28 mouse cellular contexts compared by ENCODE assay signal in genomic region chr3:145601345-145601744, GRCm38 (mm10). TPM values are rescaled to one million over a fixed set of nuclear protein-coding genes. Genes with fewer than 3 reads are reported as not detected.
A peak's percentile ranks its signal among the peaks of the same experiment; 100 is the strongest.
DNase-seq lines count a peak whose midpoint lies in the region; ATAC-seq lines count a peak whose summit lies in the region.
"Had no signal": no experiment of that assay in that cellular context is flagged by ENCODE, and none has a peak within 500 bp of the region (broad histone marks: within the 10 kb centered on the region; RNA-seq: fewer than 3 reads in every experiment).

No protein-coding gene starts in this region.

- no peak overlapping the region for H3K9ac ChIP-seq in liver, embryonic 11.5 days (ENCODE audit: low read depth, low read length)
- no peak overlapping the region for H3K9ac ChIP-seq in liver, embryonic 12.5 days
- H3K9ac ChIP-seq in hindbrain, embryonic 12.5 days = no peak overlapping the region
- H3K9ac ChIP-seq: forebrain, embryonic 13.5 days; liver, embryonic 13.5 days had no signal

- no peaks in the 10 kb centered on the region for H3K27me3 ChIP-seq in liver, embryonic 11.5 days (replicated peaks; ENCODE audit: control insufficient read depth, insufficient read depth, low read length)
- H3K27me3 ChIP-seq in liver, embryonic 12.5 days (replicated peaks) = no peaks in the 10 kb centered on the region
- no peaks in the 10 kb centered on the region for H3K27me3 ChIP-seq in hindbrain, embryonic 12.5 days
- H3K27me3 ChIP-seq: forebrain, embryonic 13.5 days; liver, embryonic 13.5 days; neural tube, embryonic 12.5 days had no signal

- H3K9me3 ChIP-seq in liver, embryonic 11.5 days (ENCODE audit: control insufficient read depth, low read length) = no peaks in the 10 kb centered on the region
- H3K9me3 ChIP-seq in liver, embryonic 12.5 days (replicated peaks) = no peaks in the 10 kb centered on the region
- H3K9me3 ChIP-seq in hindbrain, embryonic 12.5 days (replicated peaks) = 0 out of 2 replicates have a peak, but pooled peaks cover 4% of the 10 kb centered on the region
- H3K9me3 ChIP-seq: forebrain, embryonic 13.5 days; G1E; liver, embryonic 13.5 days; neural tube, embryonic 12.5 days had no signal

- 71% methylated on average over 6 of the region's 6 CpGs for WGBS in liver, embryonic 11.5 days
- WGBS in liver, embryonic 12.5 days (ENCODE audit: insufficient replicate concordance) = 80% methylated on average over 6 of the region's 6 CpGs
- WGBS in hindbrain, embryonic 12.5 days = 73% methylated on average over 6 of the region's 6 CpGs

- H3K4me2 ChIP-seq in liver, embryonic 11.5 days = no peak overlapping the region
- H3K4me2 ChIP-seq in liver, embryonic 12.5 days = no peak overlapping the region
- H3K4me2 ChIP-seq in hindbrain, embryonic 12.5 days (replicated peaks) = no peak overlapping the region
- H3K4me2 ChIP-seq: forebrain, embryonic 13.5 days; liver, embryonic 13.5 days; midbrain, embryonic 11.5 days; neural tube, embryonic 12.5 days had no signal

- ATAC-seq in liver, embryonic 11.5 days (replicated peaks; ENCODE audit: low FRiP score) = 0 out of 2 replicates have a peak, but pooled peaks have one; percentile 24
- ATAC-seq in liver, embryonic 12.5 days = no peak
- ATAC-seq in hindbrain, embryonic 12.5 days (ENCODE audit: low FRiP score) = no peak
- ATAC-seq: forebrain, embryonic 13.5 days; hindbrain, embryonic 16.5 days had no signal

- H3K4me3 ChIP-seq in liver, embryonic 11.5 days (ENCODE audit: low read depth, low read length) = no peak overlapping the region
- H3K4me3 ChIP-seq in liver, embryonic 12.5 days = no peak overlapping the region
- no peak overlapping the region for H3K4me3 ChIP-seq in hindbrain, embryonic 12.5 days
- H3K4me3 ChIP-seq: forebrain, embryonic 13.5 days; hindbrain, embryonic 10.5 days; liver, embryonic 13.5 days; myocyte; neural tube, embryonic 12.5 days had no signal

- H3K4me1 ChIP-seq in liver, embryonic 11.5 days (replicated peaks; ENCODE audit: control insufficient read depth, insufficient read depth, low read length) = peaks cover 6% of the 10 kb centered on the region; the same call in 1 of the 2 replicates
- peaks cover 14% of the 10 kb centered on the region for H3K4me1 ChIP-seq in liver, embryonic 12.5 days
- no peaks in the 10 kb centered on the region for H3K4me1 ChIP-seq in hindbrain, embryonic 12.5 days

- DNase-seq in embryo, embryonic 10.5 days (ENCODE audit: low spot score) = peak; percentile 14
- no peak for DNase-seq in embryo, embryonic 11 days
- no peak for DNase-seq in liver, embryonic 11.5 days (ENCODE audit: low spot score)
- peak; percentile 29 for DNase-seq in urinary bladder, postnatal 14 days (ENCODE audit: low spot score)
- no peak for DNase-seq in urinary bladder, postnatal 4 days (ENCODE audit: low spot score in 2 of 2)
- no peak for DNase-seq in B cell, adult 2 months
- DNase-seq: adrenal gland, adult 8-10 months; cerebellum, adult 2 months; cerebellum, postnatal 14 days; gastrocnemius, postnatal 10 days; heart, postnatal 14 days; kidney, adult 9 months; kidney, postnatal 25 days; layer of hippocampus, postnatal 36 days; left cerebral cortex, postnatal 4 days; liver, embryonic 13.5 days; lung, postnatal 14 days; right cerebral cortex, postnatal 4 days; thymus, postnatal 14 days had no signal

- H3K27ac ChIP-seq in liver, embryonic 11.5 days (ENCODE audit: low read depth, low read length) = no peak overlapping the region
- H3K27ac ChIP-seq in liver, embryonic 12.5 days = no peak overlapping the region
- no peak overlapping the region for H3K27ac ChIP-seq in hindbrain, embryonic 12.5 days
- H3K27ac ChIP-seq: forebrain, embryonic 13.5 days; hindbrain, embryonic 10.5 days; neural tube, embryonic 12.5 days had no signal

- peaks cover 28% of the 10 kb centered on the region for H3K36me3 ChIP-seq in liver, embryonic 11.5 days (ENCODE audit: control insufficient read depth, insufficient read depth, low read length)
- peaks cover 84% of the 10 kb centered on the region for H3K36me3 ChIP-seq in liver, embryonic 12.5 days
- H3K36me3 ChIP-seq in hindbrain, embryonic 12.5 days = peaks cover 75% of the 10 kb centered on the region

RNA-seq across cellular contexts. Expression of gene Znhit6, which starts 25.3 kb away (rescaled TPM):
- polyA plus RNA-seq in liver, embryonic 11.5 days (2014; fragmentation: Nextera tagmentation; extraction: Ambion mirVana) = 36.0 and 38.5 TPM in 2 replicates
- 25.7 and 26.1 TPM in 2 replicates for polyA plus RNA-seq in liver, embryonic 12.5 days (2016; fragmentation: Nextera tagmentation; extraction: Ambion mirVana)
- 40.7 and 43.4 TPM in 2 replicates for polyA plus RNA-seq in hindbrain, embryonic 12.5 days (2016; fragmentation: Nextera tagmentation; extraction: Ambion mirVana)

RNA-seq across cellular contexts. Expression of gene Ccn1, which starts 48.4 kb away (rescaled TPM):
- polyA plus RNA-seq in liver, embryonic 11.5 days (2014; fragmentation: Nextera tagmentation; extraction: Ambion mirVana) = 14.2 and 16.4 TPM in 2 replicates
- polyA plus RNA-seq in liver, embryonic 12.5 days (2016; fragmentation: Nextera tagmentation; extraction: Ambion mirVana) = 11.1 and 11.3 TPM in 2 replicates
- polyA plus RNA-seq in hindbrain, embryonic 12.5 days (2016; fragmentation: Nextera tagmentation; extraction: Ambion mirVana) = 40.8 and 41.9 TPM in 2 replicates
- polyA plus RNA-seq: G1E had no signal

Comparison
In these comparisons a context has a peak if more than half of its experiments do, and no peak if none do; other contexts are left out.
1. DNase-seq: peak in embryo, embryonic 10.5 days (single experiment) and urinary bladder, postnatal 14 days (single experiment); none in embryo, embryonic 11 days (single experiment), liver, embryonic 11.5 days (single experiment), urinary bladder, postnatal 4 days (0 of 2) and B cell, adult 2 months (0 of 2).